Mouse (Mus musculus): ENCODE results near the gene Ces1c. TPM values are rescaled to one million over a fixed set of nuclear protein-coding genes. Genes with fewer than 3 reads are reported as not detected.
A peak's percentile ranks its signal among the peaks of the same experiment; 100 is the strongest.

Ces1c gene
- not detected for total RNA-seq (2021)

- intact Hi-C loops (cut with DNase I), result no loop called here
- DNase-seq, result no peak
Observed at GRCm38 (mm10) chr8:93131233-93131980, at the start of gene Ces1c. TSS of gene Ces1c (minus strand) at chr8:93131283.

GRCm38 (mm10) chr8:93180581-93181129 lies 49.6 kb upstream of the Ces1c start:
- DNase-seq, result no peak
- intact Hi-C loops (cut with DNase I), result no loop called here

DNA sequence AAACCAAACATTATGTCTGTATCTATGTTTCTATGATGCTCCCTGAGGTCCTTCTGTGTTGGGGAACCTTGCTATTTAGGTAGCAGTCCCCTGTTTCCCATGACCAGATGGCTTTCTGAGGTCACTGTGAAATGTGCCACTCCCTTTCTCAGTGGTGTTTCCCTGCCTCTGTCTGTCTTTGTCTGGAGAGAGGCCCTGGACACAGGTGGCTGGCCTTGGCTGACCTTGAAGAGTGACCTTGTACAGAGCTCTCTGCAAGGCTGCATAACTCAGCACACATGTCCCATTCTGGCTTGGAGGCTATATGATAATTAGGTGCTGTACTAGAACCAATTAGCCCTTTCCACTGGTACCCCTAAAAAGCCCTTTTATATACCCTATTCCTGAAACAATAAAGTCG lies 45.5 kb upstream of the Ces1c start:
- intact Hi-C loops (cut with DNase I), result no loop called here
- DNase-seq, result no peak

- intact Hi-C loops (cut with DNase I), result no loop called here
- no peak for DNase-seq
Observed at GRCm38 (mm10) chr8:93174554-93174953, 43.5 kb upstream of the Ces1c start.

DNA sequence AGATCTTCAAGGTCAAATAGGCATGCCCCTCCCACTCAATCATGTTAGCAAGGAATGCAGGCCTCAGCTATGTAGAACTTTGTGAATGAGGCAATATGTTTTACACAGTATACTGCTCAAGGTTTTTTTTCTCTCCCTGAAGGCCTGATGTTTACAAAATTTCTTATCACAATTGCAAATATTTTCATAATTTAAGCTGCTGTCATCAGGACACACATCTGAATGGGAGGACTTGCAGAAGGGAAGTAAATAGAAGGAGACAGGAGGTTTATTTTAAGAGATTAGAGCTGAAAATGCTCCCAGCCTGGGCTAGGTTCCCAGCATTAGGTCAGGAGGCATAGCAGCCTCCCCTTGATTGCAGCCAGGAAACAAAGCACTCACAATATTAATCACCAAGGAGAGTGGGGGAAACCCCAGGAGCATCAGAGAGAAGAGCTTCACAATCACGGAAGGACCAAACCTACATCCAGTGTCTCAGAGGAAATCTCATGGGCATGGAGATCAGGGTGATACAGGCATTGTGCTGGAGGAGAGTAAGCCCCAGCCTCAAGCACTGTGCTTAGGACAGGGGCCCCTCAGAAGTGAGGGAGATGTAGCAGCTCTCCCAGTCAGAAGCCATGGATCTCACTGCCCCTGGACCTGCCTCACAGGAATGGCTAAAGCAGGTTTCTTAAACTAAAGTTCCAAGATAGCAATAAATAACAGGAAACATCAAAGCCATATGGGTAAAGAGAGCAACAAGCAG lies 40.9 kb upstream of the Ces1c start:
- intact Hi-C loops (cut with DNase I), result no loop called here
- DNase-seq, result no peak

GRCm38 (mm10) chr8:93163363-93163762 lies 32.3 kb upstream of the Ces1c start:
- DNase-seq, result no peak
- intact Hi-C loops (cut with DNase I), result no loop called here

DNA sequence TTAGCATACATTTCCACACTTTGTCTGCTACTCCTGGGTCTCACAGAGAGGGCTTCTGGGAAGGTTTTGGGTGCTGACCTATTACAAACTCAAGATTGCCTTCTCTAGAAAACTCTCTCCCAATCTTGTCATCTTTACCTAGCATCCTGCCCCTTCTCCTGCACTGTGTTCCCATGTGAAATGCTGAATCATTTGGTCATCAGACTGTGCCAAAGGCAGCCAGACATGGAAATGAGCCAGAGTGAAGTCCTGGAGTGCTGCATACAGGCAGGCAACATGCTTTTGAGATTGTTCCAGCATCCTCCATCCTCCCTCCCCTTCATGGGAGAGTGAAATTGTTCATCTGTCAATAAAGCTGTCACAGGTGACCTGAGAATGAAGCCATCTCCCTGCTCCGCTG lies 20.3 kb upstream of the Ces1c start:
- intact Hi-C loops (cut with DNase I), result no loop called here

DNA sequence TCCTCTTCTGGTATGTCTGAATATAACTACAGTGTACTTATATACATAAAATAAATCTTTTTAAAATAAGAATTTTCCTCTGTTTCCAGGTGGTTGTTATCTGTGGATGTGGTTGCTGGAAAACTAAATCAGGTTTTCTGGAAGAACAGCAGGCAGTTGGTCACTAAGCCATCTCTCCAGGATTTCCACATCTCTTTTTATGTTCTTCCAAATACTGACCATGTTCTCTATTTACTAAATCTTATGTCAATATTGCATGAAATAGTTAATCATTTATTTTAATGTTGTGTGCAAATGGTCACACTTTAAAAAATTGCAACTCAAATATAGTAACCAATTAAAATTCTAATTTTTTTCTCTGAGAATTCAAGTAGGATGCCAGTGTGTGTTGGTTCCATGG lies 16.2 kb upstream of the Ces1c start:
- no peak for DNase-seq
- intact Hi-C loops (cut with DNase I), result no loop called here

More for the DNA sequence above, 20.3 kb upstream of the Ces1c start:
- no peak for DNase-seq

DNA sequence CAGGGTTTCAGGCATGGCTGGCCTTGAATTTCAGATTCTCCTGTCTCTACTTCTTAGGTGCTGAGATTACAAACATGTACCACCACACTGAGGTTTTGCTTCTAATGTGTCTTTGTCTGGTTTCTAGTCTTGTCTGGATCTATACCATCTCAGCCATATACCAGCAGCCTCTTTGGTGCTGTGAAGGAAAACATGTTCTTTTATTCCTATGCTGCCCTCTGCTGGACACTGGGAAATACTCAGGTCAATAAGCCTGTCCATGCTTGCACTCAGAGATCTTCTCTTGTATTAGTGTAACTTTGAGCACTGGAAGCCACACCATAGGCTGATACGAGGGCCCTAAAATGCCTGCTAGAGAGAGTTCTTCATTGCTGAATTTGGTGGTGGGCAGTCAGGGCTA lies 9.6 kb upstream of the Ces1c start:
- peak; percentile 41 for DNase-seq
- intact Hi-C loops (cut with DNase I), result no loop called here

- no peak for DNase-seq
- intact Hi-C loops (cut with DNase I), result no loop called here
Observed at GRCm38 (mm10) chr8:93132196-93132595, 1.1 kb upstream of the Ces1c start.

- intact Hi-C loops (cut with DNase I), result no loop called here
Observed at GRCm38 (mm10) chr8:93126476-93126875, 4.6 kb downstream of the Ces1c start.

GRCm38 (mm10) chr8:93122005-93122404 lies 9.1 kb downstream of the Ces1c start:
- no peak for DNase-seq
- intact Hi-C loops (cut with DNase I), result no loop called here

More at GRCm38 (mm10) chr8:93126476-93126875, 4.6 kb downstream of the Ces1c start:
- no peak for DNase-seq

DNA sequence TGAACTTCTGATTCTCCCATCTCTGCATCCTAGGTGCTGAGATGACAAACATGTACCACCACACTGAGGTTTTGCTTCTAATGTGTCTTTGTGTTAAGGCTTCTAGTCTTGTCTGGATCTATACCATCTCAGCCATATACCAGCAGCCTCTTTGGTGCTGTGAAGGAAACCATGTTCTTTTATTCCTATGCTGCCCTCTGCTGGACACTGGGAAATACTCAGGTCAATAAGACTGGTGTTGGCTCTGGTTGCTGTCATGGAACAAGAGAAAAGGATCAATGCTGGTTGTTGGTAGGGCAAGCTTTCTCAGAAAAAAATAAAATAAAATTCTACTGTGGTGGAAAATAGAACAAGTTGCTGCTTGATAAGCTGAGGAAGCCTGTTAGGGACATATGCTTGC lies 35.7 kb downstream of the Ces1c start:
- intact Hi-C loops (cut with DNase I), result loop anchor here (2.0 kb wide), 1 partner anchor 81 kb away; no protein-coding TSS in a partner anchor
- DNase-seq, result peak; percentile 23

GRCm38 (mm10) chr8:93091324-93091723 lies 39.8 kb downstream of the Ces1c start:
- DNase-seq, result no peak
- intact Hi-C loops (cut with DNase I), result no loop called here

DNA sequence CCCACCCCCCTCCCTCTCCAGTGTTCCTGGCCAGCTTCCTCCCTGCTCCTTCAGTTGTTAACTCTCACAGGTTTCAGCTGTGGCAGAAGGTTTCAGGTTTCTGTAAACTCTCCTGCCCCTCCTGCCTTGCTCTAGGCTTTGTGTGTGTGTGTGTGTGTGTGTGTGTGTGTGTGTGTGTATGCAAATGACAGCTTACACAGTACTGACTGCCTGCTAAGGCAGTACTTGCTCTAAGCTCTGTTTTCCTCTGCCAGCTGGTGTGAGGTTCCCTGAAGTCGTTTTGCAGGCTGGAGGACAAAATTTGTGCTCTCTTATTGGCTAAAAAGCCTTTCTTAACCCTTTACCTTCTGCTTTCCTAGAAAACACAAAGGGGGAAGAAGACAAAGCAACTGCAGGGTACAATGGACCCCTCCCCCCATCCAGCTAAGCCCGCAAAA lies 42.4 kb downstream of the Ces1c start:
- no peak for DNase-seq

DNA sequence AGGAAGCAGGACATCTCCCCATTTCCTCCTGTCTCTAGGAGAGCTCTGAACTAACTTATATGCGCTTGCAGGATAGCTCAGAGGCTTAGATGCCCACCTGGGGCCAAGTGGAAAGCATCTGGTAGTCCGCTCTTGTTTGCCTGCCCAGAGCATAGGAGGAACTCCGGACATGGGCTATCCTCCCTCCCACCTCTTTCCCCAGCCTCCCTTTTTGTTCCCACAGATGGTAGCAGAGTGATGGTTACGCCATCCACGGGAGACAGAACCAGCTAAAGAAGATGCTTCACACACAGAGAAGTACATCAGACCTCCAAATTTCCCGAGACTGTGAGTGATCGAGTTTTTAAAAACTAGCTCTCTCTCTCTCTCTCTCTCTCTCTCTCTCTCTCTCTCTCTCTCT lies 42.9 kb downstream of the Ces1c start:
- intact Hi-C loops (cut with DNase I), result no loop called here
- no peak for DNase-seq

More for the DNA sequence above, 42.4 kb downstream of the Ces1c start:
- intact Hi-C loops (cut with DNase I), result no loop called here

GRCm38 (mm10) chr8:93079887-93080286 lies 51.2 kb downstream of the Ces1c start, which contains the start of gene Ces1b:
TSS of gene Ces1b (minus strand) at chr8:93080017.
- intact Hi-C loops (cut with DNase I), result no loop called here
- DNase-seq, result no peak

- intact Hi-C loops (cut with DNase I), result no loop called here
- DNase-seq, result no peak
Observed at GRCm38 (mm10) chr8:93075251-93075650, 55.8 kb downstream of the Ces1c start.

DNA sequence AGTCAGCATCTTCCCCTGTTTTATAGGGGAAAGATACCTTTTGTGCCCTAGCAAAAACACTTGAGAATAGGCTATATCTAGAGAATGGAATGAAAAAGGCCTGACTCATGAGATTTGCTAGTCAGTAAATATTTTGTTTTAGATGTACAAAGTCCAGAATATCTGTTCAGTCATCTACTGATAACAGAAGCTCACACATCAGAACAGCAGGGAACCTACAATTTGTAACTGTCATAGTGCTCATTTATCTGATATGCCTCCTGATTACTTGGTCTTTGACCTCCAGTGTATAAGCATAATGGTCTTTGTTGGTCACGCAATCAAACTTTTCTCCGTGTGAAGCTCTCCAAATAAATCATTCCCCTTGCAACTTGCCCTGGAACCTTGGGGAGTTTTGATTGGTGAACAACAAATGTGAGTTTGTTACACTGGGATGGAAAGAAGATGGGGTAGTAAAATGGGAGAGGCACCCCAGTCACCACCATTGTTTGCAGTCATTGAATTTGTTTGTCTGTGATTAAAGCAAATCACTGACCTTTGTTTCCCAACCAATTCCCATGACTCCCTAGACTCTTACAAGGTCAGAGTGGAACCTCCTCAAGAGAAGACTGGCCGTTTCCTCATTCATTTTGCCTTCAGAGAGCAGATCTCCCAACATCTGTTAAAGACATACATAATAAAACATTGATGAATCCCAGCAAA lies 67.5 kb downstream of the Ces1c start:
- no peak for DNase-seq
- intact Hi-C loops (cut with DNase I), result no loop called here

- peak; percentile 68 for DNase-seq
Observed at GRCm38 (mm10) chr8:93059185-93059584, 71.9 kb downstream of the Ces1c start.

GRCm38 (mm10) chr8:93055238-93055637 lies 75.8 kb downstream of the Ces1c start:
- DNase-seq, result no peak
- intact Hi-C loops (cut with DNase I), result no loop called here

More at GRCm38 (mm10) chr8:93059185-93059584, 71.9 kb downstream of the Ces1c start:
- intact Hi-C loops (cut with DNase I), result no loop called here
